Mouse (Mus musculus): ENCODE measurements at regions not wholly inside any gene's neighbourhood (a gene's known extent, or its start where the extent isn't known, plus 50 kb on each side); places are given as distances from the start of the nearest gene placed in this dataset.

DNA sequence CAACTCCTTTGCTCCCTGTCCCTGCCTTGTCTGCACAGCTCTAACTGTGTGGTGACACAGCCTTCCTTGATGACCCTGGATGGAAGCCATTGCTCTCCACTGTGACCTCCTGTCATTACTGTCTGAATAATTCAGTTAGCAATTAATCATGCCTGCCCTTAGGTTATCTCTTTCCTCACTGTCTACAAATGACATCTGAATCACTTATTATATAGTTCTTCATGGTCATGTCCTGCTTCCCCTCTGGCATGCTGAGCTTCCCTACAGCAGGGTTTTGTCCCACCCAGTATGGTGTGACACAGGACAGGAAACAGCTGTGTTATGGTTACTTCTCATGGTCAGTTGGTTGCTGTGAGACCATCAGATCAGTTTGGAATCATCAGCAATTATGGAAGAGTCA, 458.9 kb downstream of the Ajap1 start:
- peak; percentile 7 for DNase-seq (ENCODE audit: low read depth, low spot score)

DNA sequence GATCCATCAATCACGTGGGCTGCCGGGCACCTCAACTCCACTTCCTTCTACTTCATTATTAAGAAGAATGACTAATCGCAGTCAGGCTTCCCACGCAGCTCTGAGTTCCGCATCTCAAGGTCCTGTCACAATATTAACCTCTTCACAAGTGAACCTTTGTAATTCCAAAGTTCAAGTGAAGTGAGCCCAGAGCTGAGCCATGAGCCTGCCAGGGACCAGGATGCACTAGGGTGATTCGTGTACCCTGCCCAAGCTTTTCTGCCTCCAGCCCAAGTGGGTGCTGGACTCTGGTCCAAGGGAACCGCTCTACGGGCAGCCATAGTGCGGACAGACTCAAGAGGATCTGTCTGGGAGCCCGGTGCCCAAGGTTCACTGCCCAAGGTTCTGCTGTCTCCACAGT, 463.4 kb downstream of the Ajap1 start:
- DNase-seq (ENCODE audit: low read depth, low spot score) = peak; percentile 6

DNA sequence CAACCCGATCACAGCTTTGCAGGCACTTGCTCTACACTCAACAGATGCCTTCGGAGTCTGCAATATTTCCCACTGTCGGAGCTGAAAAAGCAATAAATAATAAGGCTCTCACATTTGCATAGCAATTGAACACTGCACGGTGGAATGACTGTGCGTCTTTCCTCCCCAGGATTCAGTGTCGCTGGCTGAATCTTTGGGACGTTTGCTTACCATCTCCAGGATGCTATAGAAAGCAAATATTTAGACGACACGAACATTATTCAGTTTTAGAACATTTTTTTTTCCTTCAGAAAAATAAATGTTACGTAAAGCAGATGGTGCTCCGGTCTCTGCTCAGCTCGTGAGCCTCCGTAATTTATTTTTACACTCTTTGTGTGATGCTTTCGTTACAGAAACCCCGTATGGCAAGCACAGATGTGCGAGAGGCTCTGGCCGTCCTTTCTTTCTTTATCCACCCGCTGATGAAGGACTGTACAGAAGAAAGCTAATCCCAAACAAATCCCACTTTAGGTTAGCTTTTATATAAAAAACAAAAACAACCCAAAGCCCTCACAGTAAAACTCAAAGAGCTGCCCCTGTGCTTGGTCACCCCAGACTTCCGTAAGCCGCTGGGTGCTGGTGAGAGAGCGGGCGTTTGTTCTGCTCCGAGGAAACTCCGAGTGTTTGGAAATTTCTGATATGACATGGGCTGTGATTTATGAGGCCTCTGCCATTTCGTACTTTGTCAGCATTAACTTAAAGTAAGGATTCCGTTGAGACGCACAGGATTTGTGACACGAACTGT, 464.3 kb downstream of the Ajap1 start:
- DNase-seq (ENCODE audit: low read depth, low spot score) = peak; percentile 36

DNA sequence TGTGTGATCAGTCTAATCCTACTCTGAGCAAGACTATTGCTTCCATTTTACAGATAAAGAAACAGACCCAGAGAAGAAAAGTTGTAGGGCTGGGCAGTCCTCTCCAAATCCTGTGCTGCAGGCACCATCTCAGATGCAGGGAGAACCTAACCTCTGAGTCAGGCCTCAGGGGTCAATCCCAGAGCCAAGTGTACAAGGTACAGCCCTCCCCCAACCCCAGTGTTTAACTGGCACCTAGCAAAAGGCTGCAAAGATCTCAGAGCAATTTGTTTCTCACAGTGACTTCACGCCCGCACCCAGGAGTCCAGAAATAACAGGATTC, 464.8 kb downstream of the Ajap1 start:
- no peak for DNase-seq (ENCODE audit: low read depth, low spot score)

DNA sequence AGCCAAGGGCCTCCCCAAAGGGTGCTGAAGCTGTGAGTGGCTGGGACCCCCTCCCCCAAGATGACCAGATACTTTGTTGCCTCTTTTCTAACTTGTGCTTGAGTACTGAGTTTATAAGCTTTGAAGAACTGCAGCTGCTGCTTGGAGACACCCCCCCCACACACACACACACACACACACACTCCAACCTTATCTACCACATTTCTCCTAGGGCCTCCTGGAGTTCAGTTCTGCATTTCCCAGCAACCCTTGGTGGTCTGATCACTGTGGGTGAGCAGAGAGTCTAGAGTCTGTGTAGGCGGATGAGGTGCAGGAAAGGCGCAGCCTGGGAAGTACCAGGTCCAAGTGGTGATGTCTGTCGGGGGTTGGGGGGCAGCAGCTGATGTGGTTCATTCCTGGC, 479.3 kb downstream of the Ajap1 start:
- no peak for DNase-seq (ENCODE audit: low read depth, low spot score)

DNA sequence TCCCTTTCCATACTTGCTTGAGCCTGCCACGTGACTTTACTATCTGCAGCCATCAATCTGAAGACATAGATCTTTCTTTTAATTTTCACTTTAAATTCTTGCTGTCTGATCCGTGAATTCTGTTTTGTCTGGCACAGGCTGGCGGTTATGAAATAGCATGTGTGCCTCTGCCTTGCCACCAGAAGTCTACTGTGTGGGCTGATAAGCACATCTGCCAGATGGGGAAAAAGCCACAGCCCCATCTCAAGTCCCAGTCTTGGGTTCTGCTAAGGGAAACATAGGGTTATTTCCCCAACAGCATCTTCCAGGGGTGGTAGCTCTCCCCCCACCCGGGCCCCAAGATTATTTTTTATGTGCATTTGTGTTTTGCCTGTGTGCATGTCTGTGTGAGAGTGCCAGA, 480.1 kb downstream of the Ajap1 start:
- no peak for DNase-seq (ENCODE audit: low read depth, low spot score)

DNA sequence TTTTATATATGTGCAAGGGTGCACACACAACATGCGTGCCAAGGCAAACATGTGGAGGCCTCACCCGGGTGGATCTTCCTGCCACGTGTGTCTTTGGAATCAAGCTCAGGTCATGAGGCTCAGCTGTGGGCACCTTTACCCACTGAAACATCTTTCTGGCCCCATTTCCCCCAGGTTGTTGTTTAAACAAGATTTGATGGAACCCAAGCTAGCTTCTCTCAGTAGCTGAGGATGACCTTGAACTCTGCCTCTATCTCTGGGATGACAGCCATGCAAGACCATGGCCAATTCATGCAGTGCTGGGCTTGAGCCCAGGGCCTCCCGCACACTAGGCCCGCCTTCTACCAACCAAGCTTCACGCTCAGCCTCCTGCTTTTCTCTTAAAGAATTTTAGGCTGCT, 480.9 kb downstream of the Ajap1 start:
- DNase-seq (ENCODE audit: low read depth, low spot score) = no peak

DNA sequence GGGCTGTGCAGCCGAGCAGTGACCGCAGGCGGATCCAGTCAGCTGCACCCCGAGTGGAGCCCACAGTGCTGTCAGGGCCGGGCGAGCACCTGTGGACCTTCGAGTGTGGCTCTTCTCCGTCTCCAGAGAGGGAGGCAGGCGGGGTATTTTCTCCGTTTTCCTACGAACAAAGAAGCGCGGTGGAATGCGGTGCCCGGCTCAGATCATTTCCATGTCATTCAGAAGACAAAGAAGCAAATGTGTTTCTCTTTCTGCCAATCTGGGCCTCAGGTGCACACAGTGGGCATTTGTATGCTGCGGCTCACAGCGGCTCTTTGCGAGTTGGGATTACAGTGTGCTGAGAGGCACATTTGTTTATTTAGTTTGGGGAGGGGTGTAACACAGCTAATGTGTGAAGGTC, 483.1 kb downstream of the Ajap1 start:
- no peak for DNase-seq (ENCODE audit: low read depth, low spot score)

DNA sequence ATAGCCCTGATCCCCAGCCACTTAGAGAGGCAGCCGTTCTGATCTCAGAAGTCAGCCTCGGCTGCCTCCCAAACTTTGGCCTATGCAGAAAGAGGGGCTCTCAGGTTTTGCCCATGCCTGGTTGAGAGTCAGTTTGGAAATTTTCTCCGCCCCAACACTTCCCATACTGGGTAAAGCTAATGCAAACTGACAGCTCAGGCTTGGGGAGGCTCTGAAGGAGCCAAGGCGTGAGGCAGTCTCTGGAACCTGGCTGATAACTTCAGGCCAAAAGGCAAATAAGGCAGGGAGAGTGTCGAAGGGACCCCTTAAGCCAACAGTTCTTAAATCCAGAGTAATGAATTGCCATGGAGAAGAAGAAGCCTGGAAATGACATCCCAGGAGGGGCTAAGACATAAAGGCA, 485.4 kb downstream of the Ajap1 start:
- no peak for DNase-seq (ENCODE audit: low read depth, low spot score)

DNA sequence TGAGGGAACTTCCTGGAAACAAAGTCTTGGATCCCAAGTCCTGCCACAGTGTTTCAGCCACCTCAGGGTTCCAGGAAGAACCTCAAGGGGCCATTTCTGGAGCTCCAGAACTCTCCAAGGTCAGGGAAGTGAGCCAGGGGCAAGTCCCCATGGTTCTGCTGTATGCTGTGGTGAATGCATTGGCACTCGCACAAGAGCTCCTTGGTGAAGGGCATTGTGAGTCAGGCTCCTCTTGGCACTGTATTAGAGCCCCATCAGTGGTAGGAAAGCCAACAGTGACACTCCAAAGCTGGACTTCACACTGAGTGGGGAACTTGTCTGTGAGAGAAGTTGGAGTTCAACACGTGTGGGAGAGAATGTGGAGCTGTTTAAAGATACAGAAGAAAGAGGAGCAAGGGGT, 486.0 kb downstream of the Ajap1 start:
- DNase-seq (ENCODE audit: low read depth, low spot score) = no peak

DNA sequence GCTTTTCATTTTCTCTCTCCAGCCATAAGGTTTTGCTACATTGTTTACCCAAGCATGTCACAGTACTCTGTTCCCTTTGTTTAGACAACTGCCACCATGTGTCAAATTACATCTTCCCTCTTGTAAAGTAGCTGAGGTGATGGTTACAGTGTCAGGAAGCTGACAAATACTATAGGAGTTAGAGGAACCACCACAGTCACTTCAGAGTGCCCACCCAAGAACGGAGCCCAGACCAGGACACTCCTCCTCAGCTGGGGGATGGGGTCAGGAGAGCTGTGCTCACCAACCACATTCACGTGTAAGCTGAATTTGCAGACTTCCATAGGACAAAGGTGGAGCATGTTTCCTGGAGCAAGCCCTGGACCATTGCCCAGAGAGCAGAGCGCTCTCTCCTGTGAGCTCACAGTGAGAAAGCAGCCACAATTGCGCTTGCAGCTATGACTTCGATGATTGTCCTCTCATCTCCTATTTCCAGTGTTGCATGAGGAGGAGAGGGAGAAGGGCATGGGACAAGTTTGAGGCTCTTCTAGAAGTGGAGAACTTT, 487.5 kb downstream of the Ajap1 start:
- DNase-seq (ENCODE audit: low read depth, low spot score) = no peak

DNA sequence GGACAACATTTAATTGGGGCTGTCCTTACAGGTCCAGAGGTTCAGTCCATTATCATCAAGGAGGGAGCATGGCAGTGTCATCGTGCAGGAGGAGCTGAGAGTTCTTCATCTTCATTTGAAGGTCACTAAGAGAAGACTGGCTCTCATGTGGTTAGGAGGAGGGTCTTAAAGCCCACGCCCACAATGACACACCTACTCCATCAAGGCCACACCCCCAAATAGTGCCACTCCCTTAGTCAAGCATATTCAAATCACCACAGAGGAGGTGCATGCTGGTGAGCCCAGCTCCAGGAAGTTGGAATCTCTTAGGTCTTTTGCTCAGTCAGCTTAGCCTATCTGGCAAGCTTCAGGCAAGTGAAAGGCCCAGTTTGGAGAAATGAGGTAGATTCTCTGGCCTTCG, 488.4 kb downstream of the Ajap1 start:
- DNase-seq (ENCODE audit: low read depth, low spot score) = no peak

DNA sequence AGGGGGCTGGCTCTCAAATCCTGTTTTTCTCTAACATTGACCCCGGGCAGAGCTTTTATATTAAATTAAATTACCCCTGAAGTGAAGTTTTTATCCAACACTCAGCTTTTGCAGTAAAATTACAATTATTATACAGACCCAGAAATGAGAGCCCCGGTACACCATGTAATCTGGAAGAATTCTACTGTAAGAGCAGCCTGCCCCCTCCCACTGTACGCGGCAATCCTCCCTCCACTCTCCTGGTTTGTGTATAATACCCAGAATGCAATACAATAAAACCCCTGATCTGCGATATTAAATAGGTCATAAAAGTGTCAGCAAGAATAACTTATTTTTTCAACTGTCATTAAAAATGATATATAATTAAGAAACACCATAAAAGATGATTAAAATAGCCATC, 492.3 kb downstream of the Ajap1 start:
- DNase-seq (ENCODE audit: low read depth, low spot score) = no peak

DNA sequence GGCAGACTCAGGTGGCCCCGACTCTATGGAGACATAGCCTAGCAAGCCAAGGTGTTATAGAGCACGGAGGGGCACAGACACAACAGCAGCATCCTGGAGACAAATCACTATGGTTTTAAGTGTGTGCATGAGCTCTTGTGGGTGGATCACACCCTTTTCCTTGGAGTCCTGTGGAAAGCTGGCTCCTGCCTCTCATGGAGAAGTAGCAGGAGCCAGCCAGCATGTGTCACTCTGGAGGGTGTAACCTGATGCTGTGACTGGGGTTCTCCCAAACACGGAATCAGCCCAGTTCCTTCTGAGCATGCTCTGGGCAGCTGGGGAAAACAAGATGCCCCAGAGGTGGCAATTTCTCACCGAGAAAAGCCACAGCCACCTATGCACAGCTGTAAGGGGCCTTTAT, 494.9 kb downstream of the Ajap1 start:
- no peak for DNase-seq (ENCODE audit: low read depth, low spot score)

DNA sequence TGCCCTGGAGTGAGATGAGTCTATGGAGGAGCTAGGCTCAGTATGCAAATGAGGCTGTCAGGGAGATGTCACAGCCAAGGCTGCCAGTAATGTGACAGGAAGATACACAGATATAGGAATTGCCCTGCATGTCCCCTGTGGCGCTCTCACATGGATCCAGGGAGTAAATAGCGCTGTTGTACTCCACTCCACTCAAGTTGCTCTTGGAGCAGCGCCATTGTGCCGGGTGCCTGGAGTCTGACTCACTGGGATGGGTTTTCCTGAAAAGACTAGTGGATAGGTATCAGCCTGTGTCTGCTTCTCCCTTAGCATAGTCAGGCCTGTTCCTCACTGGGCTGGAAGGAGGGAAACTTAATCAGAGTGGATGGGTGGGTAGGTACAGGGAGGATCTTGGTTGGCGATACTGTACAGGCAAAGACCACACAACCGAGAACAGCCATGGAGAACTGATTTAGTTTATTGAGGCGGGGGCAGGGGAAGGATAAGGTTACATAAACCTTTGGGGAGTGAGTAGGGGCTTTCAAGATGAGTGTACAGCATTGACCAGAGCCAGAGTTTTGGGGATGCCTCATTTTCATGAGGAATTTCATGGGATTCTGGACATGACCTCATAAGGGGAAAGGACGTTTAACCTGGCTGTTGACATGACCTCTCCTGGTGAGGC, 497.5 kb upstream of the Kcnab2 start:
- no peak for DNase-seq (ENCODE audit: low read depth, low spot score)

DNA sequence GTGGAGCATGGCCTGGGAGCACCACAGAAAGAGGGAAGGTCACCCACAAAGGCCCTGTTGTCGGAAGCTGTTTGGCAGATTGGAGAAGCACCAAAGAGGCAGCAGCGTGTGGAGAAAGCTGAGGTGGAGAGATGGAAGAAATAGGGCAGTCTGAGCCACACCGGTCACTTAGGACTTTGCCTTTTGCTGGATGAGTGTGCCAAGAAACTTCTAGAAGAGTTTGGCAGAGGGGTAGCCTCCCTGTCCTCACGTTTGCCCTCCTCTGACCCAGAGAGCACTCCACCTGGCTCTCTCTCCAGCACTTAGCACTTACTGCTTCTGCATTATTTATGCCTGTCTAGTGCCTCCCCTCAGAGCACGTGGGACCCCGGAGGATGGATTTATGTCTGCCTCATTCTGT, 485.3 kb upstream of the Kcnab2 start:
- peak; percentile 21 for DNase-seq (ENCODE audit: low read depth, low spot score)

DNA sequence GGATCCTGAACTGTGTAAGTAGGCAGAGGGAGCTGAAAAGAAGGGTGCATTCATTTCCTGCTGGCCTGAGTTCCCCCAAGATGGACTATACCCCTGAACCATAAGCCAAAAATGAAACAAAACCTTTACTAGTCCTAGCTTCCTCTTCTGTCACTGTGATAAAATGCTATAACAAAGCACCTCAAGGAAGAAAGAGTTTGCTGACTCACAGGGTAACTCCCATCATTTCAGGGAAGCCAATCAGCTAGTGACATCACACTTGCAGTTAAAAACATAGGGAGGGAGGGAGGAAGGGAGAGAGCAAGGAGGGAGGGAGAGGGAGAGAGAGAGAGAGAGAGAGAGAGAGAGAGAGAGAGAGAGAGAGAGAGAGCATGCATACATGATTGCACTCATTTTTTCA, 484.5 kb upstream of the Kcnab2 start:
- DNase-seq (ENCODE audit: low read depth, low spot score) = no peak

DNA sequence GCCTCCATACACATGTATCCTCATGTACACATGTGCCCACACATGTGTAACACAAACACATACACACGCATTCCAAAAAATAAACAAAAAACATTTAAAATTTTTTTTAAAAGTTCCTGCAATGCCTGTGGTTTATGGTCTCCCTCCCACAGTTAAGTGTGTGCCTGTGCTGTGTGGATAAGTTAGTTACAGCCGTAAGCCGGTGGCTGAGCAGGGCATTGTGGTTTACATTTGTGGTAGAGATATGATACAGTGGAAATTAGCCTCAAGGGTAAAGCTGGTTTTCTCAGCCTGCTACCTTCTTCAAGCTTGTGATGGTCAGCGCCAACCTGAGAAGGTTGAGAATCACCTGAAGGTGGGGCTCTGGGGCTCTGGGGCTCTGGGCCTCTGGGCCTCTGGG, 484.0 kb upstream of the Kcnab2 start:
- no peak for DNase-seq (ENCODE audit: low read depth, low spot score)

DNA sequence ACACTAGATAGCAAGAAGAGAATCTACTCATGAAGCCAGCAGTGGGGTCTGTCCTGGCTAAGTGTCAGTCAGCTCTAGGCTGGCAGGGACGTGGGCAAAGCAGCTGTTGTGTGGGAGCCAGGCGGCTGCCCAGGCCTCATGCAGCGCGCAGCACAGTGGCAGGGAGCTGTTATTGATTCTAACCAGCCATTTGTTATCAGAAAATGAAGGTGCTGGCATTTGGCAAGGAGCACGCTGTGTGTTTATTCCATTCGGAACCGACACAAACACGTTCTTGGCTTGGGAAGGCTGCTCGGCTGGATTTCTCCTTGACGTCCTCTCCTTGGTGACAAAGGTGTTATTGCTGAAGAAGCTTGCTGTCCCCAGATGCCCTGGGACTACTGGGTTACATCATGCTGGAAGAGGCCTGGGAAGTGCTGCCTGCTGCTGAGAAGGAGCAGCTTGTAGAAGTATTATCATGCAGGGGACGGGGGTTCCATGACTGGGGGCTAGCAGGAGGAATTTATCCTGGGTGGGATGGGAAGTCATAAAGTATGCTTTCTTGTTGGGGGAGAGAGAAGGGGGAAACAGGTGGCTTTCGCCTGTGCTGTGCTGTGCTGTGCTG, 482.1 kb upstream of the Kcnab2 start:
- DNase-seq (ENCODE audit: low read depth, low spot score) = no peak

DNA sequence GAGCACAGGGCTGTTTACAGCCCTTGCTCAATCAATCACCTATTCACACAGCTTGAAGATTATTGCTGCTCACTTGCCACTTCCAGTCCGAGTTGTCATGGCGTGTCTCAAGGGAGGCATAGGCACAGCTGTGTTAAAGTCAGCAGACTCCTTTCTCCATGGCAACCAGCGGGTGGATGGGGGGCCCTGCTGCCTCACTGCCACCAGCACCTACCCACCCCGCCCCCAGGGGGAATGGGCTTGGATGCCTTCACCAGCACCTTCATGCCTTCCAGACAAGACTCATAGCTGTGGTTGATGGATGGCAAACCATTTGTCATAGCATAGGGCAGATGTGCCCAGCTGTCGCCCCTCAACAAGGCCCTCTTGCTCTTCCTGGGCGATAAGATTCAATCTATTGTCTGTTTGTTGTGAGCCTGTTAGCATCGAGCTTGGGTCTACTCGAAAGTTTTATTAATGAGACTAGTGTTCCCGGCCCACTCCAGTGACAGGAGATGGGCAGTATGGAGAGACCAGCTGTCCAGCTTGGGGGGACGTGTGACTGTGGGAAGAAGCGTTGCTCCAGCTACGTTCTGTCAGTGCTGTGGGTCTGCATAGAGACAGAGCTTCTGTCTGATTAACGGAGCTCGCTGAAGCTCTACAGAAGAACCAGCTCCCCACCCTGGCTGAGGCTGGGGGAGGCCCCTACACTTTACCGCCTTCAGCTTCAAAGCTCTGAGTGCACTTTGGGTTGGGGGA, 475.7 kb upstream of the Kcnab2 start:
- peak; percentile 78 for DNase-seq (ENCODE audit: low read depth, low spot score)

DNA sequence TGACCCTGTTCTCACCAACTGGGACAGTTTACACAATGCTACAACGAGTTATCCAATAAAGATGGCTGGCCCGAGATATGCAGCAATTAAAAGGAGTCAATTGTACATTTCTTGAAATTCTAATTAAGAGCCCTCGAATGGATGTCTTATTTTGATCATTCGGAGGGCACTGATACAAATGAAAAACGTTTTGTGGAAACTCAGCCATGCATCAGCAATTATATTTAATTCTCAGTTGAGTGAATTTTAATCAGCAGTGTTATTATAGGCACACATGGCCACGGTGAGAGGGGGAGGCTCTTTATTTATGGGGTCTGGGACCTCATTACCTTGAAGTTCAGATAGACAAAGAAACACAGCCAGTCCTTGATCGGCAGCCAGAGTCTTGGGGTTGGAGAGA, 471.3 kb upstream of the Kcnab2 start:
- DNase-seq (ENCODE audit: low read depth, low spot score) = no peak

DNA sequence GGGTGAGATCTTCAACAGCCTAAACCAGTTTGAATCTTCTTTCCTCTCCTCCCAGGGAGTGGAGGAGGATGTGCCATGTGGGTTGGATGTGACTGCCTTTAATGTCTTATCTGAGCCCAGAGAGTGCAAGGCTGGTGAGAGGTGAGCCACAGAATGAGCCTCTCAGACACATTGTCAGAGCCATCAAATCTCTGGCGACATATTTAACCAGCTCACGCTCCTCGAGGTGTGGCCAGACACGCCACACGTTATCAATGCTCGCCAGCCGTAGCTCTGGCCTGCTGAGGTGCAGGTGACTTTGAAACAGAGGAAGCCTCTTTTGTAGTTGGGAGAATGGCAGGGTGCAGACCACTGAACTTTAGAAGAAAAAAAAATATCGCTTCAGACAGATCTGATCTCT, 463.5 kb upstream of the Kcnab2 start:
- DNase-seq (ENCODE audit: low read depth, low spot score) = no peak

Measured in mesoderm, embryonic 11.5 days (tissue).